Mouse (Mus musculus) forebrain, embryonic 11.5 days (tissue): Measurements from ENCODE around the gene App. TPM values are rescaled to one million over a fixed set of nuclear protein-coding genes. Genes with fewer than 3 reads are reported as not detected.
A peak's percentile ranks its signal among the peaks of the same experiment; 100 is the strongest.

Source experiments
- ATAC-seq: fragments of 200-750 bp; cut with Nextera tagmentation; replicated peaks from 2 replicates; pipeline ENCODE4 v1.8.0; 2017; ENCODE audit warnings: moderate TSS enrichment; ENCODE audit not compliant: low FRiP score
- DNase-seq: peaks from one replicate; pipeline ENCODE4 v3.0.0-alpha.2; 2017; ENCODE audit warnings: low spot score
- H3K27ac ChIP-seq: fragments of 300-500 bp; sonication (generic); 2 replicates; pipeline ENCODE4 v1.5.1; 2014; ENCODE audit warnings: low read depth, low read length
- H3K27me3 ChIP-seq: fragments of 300-500 bp; sonication (generic); 2 replicates; pipeline ENCODE4 v1.6.1; 2014; ENCODE audit warnings: mild to moderate bottlenecking, low read length, mixed read lengths; ENCODE audit not compliant: control insufficient read depth, insufficient read depth
- H3K36me3 ChIP-seq: fragments of 300-500 bp; sonication (generic); 2 replicates; pipeline ENCODE4 v1.6.1; 2014; ENCODE audit warnings: mild to moderate bottlenecking, low read length, moderate library complexity, mixed read lengths; ENCODE audit not compliant: control insufficient read depth, insufficient read depth
- H3K4me1 ChIP-seq: fragments of 300-500 bp; sonication (generic); replicated peaks from 2 replicates; pipeline ENCODE4 v1.6.1; 2014; ENCODE audit warnings: low read length, mixed read lengths; ENCODE audit not compliant: control insufficient read depth, insufficient read depth
- H3K4me2 ChIP-seq: fragments of 300-500 bp; sonication (generic); 2 replicates; pipeline ENCODE4 v1.6.1; 2014; ENCODE audit warnings: low read depth, mild to moderate bottlenecking, low read length, moderate library complexity, mixed read lengths; ENCODE audit not compliant: severe bottlenecking
- H3K4me3 ChIP-seq: fragments of 300-500 bp; sonication (generic); 2 replicates; pipeline ENCODE4 v1.5.1; 2014; ENCODE audit warnings: low read depth, low read length
- H3K9ac ChIP-seq: fragments of 300-500 bp; sonication (generic); 2 replicates; pipeline ENCODE4 v1.6.1; 2014; ENCODE audit warnings: low read length
- H3K9me3 ChIP-seq: fragments of 300-500 bp; sonication (generic); 2 replicates; pipeline ENCODE4 v1.6.1; 2016; ENCODE audit warnings: low read length, mixed read lengths; ENCODE audit not compliant: control insufficient read depth
- WGBS: fragments of 180-500 bp; shearing (Covaris S2); extraction: QIAGEN DNeasy Blood & Tissue Kit; methylation state at CpG from one replicate; pipeline ENCODE4 v1.1.7; 2014; 5-methylcytosine and 5-hydroxymethylcytosine counted together
- polyA plus RNA-seq: library from polyadenylated mRNA; unstranded; fragments of >200 nt; fragmentation: Nextera tagmentation; extraction: Ambion mirVana; gene quantifications from 2 replicates; pipeline ENCODE4 v1.2.1, GENCODE M21; 2014

Gene App
- polyA plus RNA-seq, 1 experiment from 2014 or later = 134 TPM

DNA sequence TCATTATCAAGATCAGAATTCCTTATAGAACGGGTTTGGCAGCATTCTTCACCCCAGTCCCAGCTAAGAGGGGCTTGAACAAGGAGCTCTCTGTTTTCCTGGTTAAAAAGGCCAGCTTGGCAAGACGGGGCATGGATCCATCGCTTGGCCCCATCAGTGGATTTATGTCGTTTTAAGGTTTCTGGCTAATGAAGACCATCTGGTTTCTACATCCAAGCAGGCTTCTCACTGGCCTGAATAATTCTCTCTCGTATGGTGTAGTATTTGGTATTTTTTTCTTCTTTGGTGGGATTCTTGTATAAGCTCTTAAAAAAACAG, 45.3 kb downstream of the App start:
- H3K4me3 ChIP-seq = no peak overlapping the region
- ATAC-seq (no peak), DNase-seq (no peak)
- no peak overlapping the region for H3K9ac ChIP-seq
- no peaks in the 10 kb centered on the region; the same call in 1 of the 2 replicates for H3K4me1 ChIP-seq
- no peaks in the 10 kb centered on the region for H3K9me3 ChIP-seq
- no peak overlapping the region for H3K27ac ChIP-seq
- no peaks in the 10 kb centered on the region for H3K27me3 ChIP-seq
- no peak overlapping the region for H3K4me2 ChIP-seq
- no peaks in the 10 kb centered on the region for H3K36me3 ChIP-seq
- 54% methylated on average over 5 of the region's 5 CpGs for WGBS

DNA sequence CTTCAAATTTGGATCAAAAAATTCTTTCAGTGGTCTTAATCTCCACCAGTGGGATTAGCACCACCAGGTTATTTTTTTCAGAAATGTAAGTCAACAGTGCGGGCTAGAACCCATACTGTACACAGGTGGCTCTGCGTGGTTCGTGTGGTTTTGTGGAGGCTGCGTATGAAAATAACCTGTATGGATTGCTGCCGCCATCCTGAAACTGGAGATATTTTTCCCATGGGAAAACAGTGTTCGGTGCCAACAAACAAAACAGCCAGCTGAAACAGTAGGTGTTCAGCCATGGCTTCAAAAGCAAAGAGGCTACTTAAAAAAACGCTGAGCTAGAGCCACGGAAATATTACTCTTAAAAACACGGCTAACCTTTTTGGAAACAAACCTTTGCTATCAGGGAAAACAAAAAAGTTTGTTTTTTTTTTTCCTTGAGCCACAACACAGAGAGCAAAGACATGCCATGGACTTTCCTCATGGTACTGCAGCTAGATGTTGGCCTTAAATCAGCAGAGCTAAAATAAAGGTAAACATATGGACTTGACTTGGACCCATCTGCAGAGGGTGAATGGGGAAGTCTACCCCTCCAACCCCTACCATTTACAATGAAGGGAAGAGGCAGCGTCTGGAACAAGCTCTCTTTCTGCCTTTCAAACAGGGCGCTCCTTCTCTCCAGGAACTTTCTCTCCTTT, 45.8 kb downstream of the App start:
- Histone ChIP-seq H3K27me3 (no peaks in the 10 kb centered on the region), H3K4me2 (no peak overlapping the region), H3K4me3 (no peak overlapping the region), H3K36me3 (no peaks in the 10 kb centered on the region), H3K27ac (no peak overlapping the region), H3K9ac (no peak overlapping the region), H3K9me3 (no peaks in the 10 kb centered on the region), H3K4me1 (no peaks in the 10 kb centered on the region; the same call in 1 of the 2 replicates)
- DNase-seq (peak; percentile 17), ATAC-seq (no peak)
- 77% methylated on average over 11 of the region's 11 CpGs for WGBS

DNA sequence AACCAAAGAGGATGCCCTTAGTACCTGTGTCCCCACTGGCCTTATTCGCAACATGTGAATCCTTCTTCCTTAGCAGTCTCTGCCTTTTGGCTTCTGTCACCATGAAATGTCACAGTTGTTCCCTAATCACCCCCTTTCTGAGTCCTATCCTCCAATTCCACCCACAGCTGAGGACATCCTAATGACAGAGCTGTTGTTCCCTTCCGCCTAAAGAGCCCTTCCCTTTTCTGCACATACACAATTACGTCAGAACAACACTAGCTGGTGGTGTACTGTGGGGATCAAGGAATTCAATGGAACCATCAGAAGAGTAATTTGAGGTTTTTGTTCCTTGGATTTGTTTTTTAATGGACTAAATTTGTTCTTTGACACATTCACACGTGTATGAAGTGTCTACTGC, 48.9 kb downstream of the App start:
- no peak overlapping the region for H3K4me3 ChIP-seq
- no peaks in the 10 kb centered on the region; the same call in 1 of the 2 replicates for H3K4me1 ChIP-seq
- no peaks in the 10 kb centered on the region for H3K27me3 ChIP-seq
- H3K27ac ChIP-seq = no peak overlapping the region
- ATAC-seq (no peak), DNase-seq (no peak)
- no peaks in the 10 kb centered on the region for H3K9me3 ChIP-seq
- WGBS = 85% methylated on average over 4 of the region's 4 CpGs
- H3K4me2 ChIP-seq = no peak overlapping the region
- no peak overlapping the region for H3K9ac ChIP-seq
- no peaks in the 10 kb centered on the region for H3K36me3 ChIP-seq

DNA sequence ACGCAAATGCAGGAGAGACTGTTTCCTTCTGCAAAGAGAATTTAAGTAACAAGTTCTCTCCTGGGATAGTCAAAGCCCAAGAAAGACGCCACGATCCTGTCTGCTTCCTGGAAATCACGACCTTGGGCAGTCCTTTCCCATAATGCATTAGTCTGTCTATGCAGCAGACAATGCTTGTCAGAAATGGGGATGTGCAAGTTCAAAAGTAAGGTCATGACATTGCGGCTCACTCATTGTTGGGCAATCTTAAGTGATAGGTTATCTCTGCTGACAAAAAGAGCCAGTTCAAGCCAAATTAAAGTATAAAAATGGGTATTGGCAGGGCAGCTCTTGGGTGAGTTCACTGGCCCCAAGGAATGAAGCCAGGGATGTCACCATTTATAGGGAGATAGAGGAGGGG, 51.6 kb downstream of the App start:
- H3K9me3 ChIP-seq = no peaks in the 10 kb centered on the region
- no peak overlapping the region for H3K27ac ChIP-seq
- H3K9ac ChIP-seq = no peak overlapping the region
- WGBS = 84% methylated on average over 5 of the region's 5 CpGs
- DNase-seq (no peak), ATAC-seq (no peak)
- H3K27me3 ChIP-seq = no peaks in the 10 kb centered on the region
- H3K4me1 ChIP-seq = no peaks in the 10 kb centered on the region; the same call in 1 of the 2 replicates
- H3K4me3 ChIP-seq = no peak overlapping the region
- no peaks in the 10 kb centered on the region for H3K36me3 ChIP-seq
- no peak overlapping the region for H3K4me2 ChIP-seq

DNA sequence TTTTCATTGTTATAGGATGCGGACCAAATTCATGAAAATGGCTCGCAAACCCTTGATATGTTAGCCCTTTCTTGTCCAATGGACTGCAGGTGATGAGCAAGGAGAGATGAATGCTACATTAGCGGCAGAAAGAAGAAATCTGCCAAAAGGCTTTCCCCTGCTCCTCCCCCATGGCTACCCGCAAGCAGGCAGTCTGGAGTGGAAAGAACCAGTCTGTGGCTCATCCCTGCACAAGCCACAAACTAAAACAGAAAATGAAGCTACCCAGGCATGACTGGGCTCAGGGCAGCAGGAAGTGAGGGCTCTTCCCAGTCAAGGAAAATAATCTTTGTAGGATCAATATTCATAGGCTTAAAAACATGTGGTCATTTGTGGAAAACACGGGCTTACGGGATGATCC, 54.6 kb downstream of the App start:
- H3K9me3 ChIP-seq = no peaks in the 10 kb centered on the region
- no peak for ATAC-seq
- no peak for DNase-seq
- H3K27me3 ChIP-seq = no peaks in the 10 kb centered on the region
- WGBS = 95% methylated on average over 6 of the region's 6 CpGs
- H3K4me3 ChIP-seq = no peak overlapping the region
- H3K27ac ChIP-seq = no peak overlapping the region
- H3K4me1 ChIP-seq = no peaks in the 10 kb centered on the region; the same call in 1 of the 2 replicates
- no peak overlapping the region for H3K4me2 ChIP-seq
- no peak overlapping the region for H3K9ac ChIP-seq
- H3K36me3 ChIP-seq = no peaks in the 10 kb centered on the region

DNA sequence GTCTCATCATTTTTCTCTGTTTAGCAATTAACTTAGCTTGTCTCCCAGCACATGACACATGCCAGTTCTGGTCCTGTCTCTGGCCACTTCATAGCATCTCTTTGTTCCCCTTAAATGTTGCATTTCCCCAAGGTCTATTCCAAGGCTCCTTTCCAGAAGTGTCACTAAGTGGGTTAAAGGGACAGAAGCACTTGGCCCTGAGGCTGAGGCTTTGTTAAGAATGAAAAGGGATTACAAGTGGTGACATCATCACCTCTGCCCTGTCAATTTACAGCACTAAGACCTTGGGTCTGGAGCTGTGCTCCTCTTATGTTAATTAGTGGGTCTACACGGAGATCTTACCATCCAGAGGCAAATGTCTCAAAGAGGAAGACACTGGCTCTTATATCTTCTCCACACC, 56.0 kb downstream of the App start:
- no peaks in the 10 kb centered on the region for H3K27me3 ChIP-seq
- ATAC-seq = 0 out of 2 replicates have a peak, but pooled peaks have one; percentile 47
- no peaks in the 10 kb centered on the region for H3K36me3 ChIP-seq
- DNase-seq = no peak
- H3K4me1 ChIP-seq = no peaks in the 10 kb centered on the region; the same call in 1 of the 2 replicates
- no peak overlapping the region for H3K4me3 ChIP-seq
- no peak overlapping the region for H3K4me2 ChIP-seq
- 22% methylated on average over 1 of the region's 1 CpGs for WGBS
- no peak overlapping the region for H3K9ac ChIP-seq
- no peaks in the 10 kb centered on the region for H3K9me3 ChIP-seq
- H3K27ac ChIP-seq = no peak overlapping the region

DNA sequence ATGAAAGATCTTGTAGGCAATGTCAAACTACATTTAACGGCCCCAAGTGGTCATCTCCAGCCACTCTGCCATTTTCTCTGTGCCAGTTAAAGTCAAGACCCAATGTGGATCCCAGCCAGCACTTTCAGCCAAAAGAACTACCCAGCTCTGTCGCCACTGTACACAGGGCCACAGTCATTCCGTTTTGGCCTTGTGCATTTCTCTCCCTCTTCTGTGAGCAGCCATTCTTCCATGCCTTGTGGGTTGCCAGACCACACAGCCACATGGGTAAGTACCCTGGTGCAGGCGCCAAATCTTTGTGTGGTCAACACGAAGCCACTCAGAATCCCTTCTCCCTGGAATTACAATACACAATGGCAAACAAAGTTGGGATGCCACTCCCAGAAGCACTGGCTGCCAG, 57.7 kb downstream of the App start:
- Histone ChIP-seq H3K4me1 (no peaks in the 10 kb centered on the region; the same call in 1 of the 2 replicates), H3K9ac (no peak overlapping the region), H3K4me3 (no peak overlapping the region), H3K27ac (no peak overlapping the region), H3K9me3 (no peaks in the 10 kb centered on the region), H3K27me3 (no peaks in the 10 kb centered on the region), H3K36me3 (no peaks in the 10 kb centered on the region), H3K4me2 (no peak overlapping the region)
- ATAC-seq (no peak), DNase-seq (no peak)
- WGBS = 96% methylated on average over 5 of the region's 5 CpGs

DNA sequence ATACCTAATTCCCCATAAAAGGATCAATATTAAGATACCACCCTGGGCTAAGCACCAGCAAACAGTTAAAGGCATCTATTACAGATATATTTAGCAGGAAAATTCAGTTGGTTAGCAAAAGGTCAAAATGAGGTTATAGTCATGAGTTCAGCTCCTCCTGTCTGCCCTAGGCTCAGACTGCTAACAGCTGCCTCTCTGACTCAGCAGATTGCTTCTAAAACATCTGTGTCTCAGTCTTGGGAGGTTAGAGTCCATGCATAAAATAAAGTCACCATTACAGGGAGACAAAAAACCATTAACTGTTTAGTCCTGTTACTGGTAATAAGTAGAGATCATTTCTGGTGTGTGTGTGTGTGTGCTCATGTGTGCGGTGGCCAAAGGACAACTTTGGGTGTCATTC, 58.8 kb downstream of the App start:
- DNase-seq = no peak
- no peaks in the 10 kb centered on the region for H3K36me3 ChIP-seq
- WGBS = 100% methylated on average over 1 of the region's 1 CpGs

DNA sequence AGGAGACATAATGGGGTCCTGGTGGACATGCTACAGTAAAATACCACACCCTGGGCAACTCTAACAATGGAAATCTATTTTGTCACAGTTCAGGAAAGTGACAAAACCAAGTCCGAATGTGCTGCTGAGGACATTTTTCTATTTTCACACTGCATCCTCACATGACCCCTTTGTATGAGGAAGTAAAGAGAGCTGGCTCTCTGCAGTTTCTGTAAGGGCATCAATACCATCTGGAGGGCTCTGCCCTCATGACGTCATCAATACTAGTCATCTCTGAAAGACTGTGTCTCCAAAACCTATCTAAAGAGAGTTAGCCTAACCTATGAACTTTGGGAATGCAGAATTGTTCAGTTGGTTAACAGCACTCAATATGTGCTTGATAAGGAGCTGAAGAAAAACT, 59.6 kb downstream of the App start:
- Histone ChIP-seq H3K4me2 (no peak overlapping the region), H3K27me3 (no peaks in the 10 kb centered on the region), H3K9me3 (no peaks in the 10 kb centered on the region), H3K9ac (no peak overlapping the region), H3K4me1 (no peaks in the 10 kb centered on the region; the same call in 1 of the 2 replicates), H3K27ac (no peak overlapping the region), H3K36me3 (no peaks in the 10 kb centered on the region), H3K4me3 (no peak overlapping the region)
- DNase-seq (no peak), ATAC-seq (no peak)
- WGBS = 89% methylated on average over 2 of the region's 2 CpGs

More for the DNA sequence above, 58.8 kb downstream of the App start:
- no peak overlapping the region for H3K27ac ChIP-seq
- H3K9me3 ChIP-seq = no peaks in the 10 kb centered on the region
- H3K27me3 ChIP-seq = no peaks in the 10 kb centered on the region
- H3K9ac ChIP-seq = no peak overlapping the region
- no peaks in the 10 kb centered on the region; the same call in 1 of the 2 replicates for H3K4me1 ChIP-seq
- H3K4me3 ChIP-seq = no peak overlapping the region
- ATAC-seq = no peak
- H3K4me2 ChIP-seq = no peak overlapping the region
